Mouse (Mus musculus) T-cell, adult 2 months (primary cell): Measurements from ENCODE around the gene Usp5.
A peak's percentile ranks its signal among the peaks of the same experiment; 100 is the strongest.
"Not testable (repeated sequence)": the region's sequence is repeated elsewhere in the genome, so short reads cannot be mapped to it uniquely, and the experiment has no call there.

Source experiments
- DNase-seq: peaks from one replicate; pipeline ENCODE4 v3.0.0; 2022; ENCODE audit warnings: low spot score

Gene Usp5

DNA sequence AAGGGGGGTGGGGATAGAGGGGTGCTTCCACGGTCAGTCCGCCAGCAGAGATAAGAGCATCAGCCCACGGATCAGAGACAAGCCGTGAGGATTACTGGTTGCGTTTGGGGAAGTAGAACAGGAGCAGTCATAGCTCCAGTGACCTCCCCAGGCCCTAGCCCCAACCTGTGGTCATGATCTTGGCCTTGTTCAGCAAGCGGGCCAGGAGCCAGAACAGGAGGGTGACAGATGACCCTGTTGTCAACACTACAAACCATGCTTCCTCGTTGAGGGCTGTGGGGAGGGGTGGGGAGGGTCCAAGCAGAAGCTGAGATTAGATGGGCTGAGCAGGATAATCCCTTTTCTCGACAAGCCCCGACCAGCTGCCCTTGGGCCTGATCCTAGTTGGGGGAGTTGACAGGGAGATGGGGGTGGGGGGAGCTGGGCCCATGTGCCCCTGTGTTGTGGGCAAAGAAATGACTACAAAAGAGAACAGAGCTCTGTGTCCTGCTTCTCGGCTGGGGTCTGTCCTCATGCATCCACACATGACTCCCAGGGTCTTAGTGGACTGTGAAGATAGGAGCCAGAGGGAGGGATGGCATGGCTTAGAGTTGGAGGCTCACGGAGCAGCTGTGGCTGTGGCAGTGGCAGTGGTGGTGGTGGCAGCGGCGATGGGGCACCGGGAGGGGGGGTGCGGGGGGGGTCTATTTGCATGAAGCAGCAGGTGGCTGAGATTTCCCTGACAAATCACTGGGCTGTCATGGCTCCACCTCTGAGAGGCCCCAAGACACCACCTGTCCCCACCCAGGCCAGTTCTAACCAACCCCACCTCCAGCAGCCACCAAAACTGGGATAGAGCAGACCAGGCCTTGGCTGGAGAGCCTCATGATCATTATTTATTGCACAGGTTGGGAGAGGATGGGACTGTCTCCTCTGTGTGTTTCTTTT, 11.2 kb upstream of the Usp5 start, which contains the start of gene Gnb3:
Gnb3 (minus strand) TSS at position 35 of the 927 bp plus-strand sequence.
- DNase-seq = no peak

DNA sequence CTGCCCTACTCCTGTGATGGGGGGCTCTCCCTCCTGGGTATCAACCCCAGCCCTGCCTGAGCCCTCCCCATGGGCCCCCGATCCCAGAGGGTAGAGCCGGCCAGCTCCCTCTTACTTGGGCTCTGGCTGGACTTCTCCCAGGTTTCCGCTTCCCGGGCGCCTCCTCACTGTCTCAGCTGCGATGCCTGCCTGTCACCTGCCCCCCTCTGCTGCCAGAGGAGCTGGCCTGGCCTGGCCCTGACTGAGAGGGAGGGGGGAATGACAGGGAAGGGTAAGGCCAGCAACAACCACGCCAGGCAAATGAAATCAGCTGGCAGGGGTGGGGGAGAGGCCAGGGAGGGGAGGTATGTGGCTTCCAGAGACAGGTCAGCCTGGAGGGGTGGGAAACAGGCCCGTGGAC, 10.5 kb upstream of the Usp5 start:
- DNase-seq = no peak

DNA sequence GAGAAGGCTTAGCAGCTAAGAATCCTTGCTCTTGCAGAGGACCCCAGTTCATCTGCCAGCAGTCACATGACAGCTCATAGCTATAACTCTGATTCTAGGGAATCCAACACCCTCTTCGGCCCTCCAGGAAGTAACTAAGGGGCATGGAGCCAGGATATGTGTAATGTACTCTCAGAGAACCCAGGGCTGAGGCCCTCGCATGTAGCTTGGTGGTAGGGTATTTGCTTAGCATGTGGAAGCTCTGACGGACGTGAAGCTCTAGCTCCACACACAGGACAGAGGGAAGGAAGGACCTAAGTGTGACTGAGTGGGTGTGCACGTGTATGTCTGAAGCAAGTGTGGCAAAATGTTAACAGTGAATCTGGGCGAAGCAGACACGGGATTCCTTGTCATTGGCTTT, 7.1 kb upstream of the Usp5 start:
- no peak for DNase-seq

DNA sequence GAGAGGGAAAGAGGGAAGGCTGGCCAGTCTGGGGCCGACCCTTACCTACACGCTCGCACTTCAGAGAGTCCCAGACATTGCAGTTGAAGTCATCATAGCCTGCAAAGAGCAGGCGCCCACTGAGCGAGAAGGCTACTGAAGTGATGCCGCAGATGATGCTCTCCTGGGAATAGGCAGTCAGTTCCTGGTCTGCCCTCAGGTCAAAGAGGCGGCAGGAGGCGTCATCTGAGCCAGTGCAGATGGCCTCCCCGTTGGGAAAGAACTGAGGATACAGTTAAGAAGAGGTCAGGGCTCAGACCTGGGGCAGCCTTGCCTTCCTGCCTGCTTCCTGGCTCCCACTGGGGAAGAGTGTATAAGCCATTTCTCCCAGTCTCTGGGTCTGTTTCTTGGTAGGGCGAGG, 6.2 kb upstream of the Usp5 start:
- DNase-seq = no peak

DNA sequence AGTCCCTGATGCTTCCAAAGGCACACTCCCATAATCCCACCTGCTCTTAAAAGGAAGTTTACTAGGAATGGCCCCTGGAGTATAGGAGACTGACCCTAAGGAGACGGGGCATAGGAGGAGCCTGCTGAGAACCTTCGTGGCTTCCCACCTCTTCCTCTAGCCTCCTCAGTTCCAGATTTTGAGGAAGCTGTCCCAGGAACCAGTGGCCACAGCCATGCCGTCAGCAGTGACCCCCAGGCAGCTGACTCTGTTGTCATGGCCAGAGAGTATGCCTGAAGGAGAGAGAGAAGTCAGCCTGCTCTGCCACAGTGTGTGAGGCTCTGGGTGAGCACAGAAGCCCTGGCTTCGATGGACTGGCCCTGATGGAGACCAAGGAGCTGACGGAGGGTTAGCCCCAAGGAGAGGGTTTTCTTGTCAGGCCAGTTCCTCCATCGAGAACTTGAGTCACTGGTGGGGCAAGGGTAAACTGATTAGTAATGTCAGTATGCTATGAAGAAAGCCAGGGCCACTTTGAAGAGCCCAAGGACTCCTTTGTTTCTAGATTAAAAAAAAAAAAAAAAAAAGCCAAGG, 5.3 kb upstream of the Usp5 start:
- DNase-seq = no peak

DNA sequence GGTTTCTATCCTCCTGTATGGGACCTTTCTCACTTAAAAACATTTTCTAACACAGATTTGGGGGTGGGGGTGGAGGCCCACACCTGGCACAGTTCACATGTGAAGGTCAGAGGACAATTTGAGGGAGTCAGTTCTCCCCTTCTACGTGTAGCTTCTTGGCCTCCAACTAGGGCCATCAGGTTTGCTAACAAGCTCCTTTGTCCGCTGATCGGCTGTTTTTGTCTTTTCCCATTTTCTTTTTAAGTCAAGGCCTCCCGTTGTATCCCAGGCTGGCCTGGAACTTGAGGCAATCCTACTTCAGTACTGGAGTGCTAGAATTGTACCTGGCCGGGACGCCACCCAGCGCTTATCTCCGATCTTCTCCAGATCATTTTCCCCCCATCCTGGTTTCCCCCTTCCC, 2.4 kb upstream of the Usp5 start:
- no peak for DNase-seq

DNA sequence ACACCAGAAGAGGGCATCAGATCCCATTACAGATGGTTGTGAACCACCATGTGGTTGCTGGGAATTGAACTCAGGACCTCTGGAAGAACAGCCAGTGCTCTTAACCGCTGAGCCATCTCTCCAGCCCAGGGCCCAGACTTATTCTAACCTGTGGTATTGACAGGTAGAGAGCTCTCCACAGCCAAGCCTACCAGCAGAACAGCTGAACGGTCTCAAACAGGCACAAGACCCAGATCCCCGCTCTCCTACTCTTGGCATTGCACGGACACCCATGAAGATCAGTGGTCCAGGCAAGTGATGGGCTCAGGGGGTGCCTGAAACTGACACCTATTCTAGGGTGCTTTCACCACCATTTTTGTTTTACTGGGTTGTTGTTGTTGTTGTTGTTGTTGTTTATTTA, 1.9 kb upstream of the Usp5 start:
- DNase-seq = not testable (repeated sequence)

DNA sequence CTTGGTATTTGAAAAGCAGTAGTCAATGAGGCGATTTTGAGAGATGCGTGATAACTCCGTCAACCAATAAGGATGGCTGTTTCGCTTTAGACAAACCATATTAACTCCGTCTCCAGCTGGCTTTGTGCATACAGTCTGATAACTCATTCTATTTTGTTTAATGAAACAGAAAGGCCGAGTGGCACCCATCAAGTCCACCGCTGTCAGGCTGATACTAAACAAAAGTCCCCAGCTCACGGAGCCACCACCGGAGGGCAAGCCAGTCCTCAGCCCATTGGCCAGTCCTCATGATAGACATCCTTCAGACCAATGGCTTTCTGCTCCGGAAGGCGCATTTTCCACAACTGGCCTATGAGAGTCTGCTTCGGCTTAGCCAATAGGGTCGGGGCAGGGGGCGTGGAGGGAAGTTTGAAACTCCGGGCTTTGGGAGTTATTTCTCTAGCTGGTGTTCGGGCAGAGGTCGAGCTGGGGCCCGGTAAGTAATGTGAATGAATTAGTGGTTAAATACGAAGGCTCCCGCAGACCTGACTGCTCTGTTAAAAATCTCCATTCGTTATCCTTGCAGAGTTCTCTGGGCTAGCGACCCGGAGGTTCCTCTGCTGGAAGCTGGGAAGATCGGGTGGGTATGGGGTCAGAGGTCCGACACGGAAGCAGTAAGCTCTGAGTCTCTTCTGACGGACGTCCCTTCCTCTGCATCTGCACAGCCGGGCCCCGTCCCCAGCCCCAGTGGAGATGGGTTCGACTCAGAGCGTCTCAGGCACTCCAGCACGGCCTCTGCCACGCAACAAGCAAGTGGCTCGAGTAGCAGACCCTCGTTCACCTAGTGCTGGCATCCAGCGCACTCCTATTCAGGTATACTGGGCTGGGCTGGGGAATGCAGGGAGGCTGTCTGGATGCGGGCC, 766 bp upstream of the Usp5 start:
- peak; percentile 90 for DNase-seq

DNA sequence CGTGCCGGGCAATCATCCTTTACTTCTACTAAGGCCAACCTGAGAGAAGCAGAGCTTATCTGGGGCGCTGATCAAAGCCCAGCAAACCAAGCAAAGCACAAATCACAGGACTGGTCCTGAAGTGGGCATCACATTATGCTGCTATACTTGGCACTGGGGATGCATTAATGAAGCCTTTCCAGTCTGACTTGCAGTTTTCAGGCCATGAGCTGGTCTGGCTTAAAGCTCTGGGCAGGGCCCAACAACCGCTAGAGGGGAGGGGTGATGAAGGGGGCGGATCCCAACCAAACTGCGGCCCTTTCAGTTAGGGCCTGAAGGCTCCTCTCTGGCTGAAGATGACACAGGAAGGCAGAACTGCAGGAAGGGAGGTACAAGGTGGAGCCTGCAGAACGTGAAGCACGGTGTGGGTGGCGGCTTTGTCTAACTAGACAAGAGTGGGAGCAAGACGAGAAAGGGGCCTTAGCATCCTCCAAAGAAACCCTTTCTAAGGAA, 1.1 kb downstream of the Usp5 start:
- DNase-seq = peak; percentile 20

DNA sequence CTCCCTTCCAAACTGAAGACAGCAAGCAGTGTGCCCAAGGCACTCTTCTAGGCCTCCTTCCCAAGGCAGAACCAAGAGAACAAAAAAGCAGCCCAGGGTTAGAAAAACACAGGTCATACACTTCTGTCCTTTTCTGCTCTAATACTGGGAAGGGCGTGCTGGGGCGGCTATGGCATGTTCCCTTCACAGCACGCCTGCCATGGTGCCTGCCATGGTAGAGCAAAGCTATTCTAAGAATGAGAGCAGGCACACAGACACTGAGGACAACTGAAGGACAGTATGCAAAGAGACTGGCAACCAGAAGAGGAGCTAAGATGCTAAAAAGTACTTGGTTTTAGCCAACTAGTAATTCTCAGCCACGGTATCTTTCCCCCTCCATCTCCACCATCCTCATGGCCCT, 7.2 kb downstream of the Usp5 start:
- DNase-seq = no peak

DNA sequence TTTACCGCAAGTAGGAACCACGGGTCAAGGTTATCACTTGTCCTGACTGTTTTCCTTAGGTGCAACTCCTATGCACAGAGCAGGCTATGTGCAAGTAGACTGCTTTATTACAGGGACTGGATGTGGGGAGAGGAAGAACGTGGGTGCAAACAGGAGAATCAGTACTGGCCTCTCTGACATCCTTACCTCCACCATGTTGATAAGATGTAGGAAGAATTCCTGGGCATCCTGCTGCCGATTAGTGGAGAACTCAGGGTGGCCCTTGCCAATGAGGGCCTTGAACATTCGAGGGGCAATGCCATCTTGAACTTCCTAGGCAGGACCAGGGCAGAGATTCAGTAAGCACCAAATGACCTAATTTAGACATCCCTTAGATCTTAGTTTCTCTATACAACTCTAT, 8.4 kb downstream of the Usp5 start:
- no peak for DNase-seq

DNA sequence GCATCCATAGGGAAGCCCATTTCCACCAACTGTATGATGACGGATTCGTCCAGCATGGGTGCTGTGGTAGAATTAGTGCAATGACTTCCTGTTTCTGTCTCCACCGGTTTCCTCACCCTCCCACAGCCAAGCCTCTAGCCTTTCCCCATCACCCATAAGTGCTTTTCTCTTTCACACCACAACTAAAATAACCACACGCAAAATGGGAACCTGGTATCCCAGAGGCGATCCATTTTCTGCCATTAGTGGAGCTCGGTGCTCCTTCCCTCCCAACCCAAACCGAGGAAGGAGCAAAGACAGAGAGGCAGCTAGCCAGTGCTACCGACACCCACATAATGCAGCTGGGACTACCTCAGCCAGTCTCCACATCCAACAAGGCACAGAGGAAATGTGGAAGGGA, 11.3 kb downstream of the Usp5 start:
- DNase-seq = no peak

DNA sequence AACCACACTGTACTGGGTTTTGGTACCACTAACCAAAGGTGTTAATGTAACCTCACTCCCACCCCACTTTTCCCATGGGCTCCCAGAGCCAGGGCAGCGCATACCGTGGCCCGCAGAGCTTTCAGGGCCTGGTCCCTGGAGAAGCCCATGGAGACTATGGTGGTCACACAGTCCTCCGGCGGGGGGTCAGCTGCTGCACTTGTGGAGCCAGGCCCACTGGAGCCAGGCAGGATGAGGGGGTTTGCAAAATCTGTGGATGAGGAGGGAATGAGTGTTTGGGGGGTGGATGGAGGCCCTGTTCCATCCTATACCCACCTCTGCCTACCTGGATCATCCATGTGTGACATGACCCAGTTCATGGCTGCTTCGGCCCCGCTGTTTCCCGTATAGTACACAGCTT, 11.7 kb downstream of the Usp5 start:
- DNase-seq = no peak

DNA sequence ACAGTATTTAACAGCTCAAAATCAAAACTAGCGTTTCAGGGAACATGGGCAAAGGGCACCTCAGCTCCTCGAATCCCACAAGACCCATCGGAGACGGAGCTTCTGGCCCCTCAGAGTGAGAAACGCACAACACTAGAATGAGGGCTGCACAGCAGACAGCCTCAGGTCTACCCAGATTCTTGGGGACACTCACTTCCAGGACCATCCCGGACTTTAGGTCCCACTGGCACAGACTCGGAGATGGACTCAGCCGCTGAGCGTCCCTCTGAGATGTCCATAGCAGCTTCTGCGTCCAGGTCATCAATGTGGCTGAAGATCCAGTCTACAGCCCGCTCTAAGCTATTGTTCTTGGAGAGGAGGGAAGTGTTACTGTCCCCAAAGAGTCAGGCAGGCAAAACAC, 12.2 kb downstream of the Usp5 start:
- no peak for DNase-seq

DNA sequence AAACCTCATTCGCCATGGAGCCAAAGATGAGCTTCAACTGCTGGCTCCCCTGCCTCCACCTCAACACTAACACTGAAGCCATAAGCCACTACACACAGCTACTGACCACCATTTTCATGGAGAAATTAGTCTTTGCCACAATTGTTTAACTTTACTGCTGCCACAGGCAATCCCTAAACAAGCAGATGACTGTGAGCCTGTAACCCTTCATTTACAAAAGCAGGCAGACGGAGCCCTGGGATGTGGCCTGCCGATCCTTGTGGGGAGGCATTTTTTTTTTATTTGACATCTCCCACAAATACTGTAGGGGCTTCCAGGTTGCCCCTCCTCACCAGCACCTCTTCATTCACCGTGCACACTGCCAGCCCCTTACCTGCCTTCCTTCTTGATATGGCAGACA, 12.7 kb downstream of the Usp5 start:
- DNase-seq = no peak

DNA sequence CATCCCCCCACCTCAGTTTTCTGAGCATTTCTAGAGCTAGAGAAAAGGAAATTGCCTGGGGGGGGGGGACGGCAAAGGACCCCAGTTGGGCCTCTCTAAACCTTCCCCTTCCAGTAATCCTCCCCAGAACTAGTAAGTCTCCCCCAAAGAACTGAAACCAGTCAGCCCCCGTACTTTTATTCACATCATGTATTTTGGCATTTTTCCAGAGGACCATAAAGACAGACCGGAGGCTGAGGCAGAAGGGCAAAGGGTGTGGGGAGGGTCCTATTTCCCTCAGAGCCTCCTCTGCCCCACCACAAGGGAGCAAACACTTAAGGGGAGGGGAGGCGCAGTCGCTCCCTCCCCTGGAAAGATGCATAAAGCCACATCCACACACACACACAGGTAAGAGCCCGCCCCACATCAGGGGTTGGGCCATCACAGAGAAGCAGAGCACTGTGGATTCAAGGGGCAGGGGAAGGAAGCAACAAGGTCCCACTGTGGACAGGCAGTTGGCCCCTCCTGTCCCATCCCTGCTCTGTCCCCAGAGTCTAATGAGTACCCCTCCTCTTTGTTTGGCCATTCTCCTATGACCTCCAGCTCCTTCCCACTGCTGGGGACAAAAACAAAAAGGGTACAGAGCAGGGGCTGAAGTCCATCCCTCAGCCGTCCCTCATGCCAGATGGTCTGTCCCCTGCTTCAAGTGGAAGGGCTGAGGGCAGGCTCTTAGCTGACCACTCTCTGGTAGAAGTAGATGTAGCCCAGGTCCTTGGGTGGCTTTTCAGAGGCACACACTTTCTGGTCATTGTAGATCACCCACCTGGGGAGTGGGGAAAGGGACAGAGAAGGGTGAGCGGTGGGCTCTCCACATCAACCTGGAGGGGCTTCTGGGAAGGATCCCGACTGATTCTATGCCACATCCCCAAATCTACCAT, 14.2 kb downstream of the Usp5 start:
- no peak for DNase-seq

DNA sequence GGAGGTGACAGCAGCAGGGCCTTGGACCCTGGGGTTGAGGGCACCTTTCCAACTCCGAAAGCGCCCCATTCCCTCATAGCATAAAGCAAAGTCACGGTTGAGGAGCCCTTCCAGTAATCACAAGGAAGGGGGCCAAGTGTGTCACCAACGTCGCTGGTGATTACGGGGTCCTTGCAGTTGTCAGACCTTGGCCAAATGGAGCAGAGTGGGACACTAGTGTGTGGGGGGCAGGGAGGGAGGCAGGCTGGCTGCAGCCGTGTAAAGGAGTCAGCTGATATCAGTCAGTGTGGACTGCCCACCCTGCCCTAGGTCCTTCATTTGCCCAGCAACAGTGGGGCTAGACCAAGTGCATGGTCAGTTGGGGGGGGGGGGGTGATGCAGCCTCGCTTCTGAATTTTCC, 14.8 kb downstream of the Usp5 start:
- DNase-seq = no peak

DNA sequence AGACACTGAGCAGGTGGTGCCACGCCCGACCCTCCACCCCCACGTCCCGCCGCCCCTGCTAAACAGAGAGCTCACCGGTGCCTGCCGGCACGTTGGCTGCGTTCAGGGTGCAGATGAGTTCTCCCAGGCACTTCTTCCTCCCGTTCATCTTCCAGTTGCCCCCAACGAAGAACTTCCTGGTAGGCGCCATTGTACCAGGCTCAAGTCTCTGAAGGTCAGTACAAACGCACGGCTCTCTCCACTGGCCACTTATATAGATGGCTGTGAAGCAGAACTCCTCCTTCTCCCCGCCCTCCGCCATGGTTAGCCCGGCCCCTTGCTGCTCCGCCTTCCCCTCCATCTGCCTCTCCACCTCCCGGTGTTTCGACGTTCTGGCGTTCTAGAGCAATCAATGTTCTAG, 15.4 kb downstream of the Usp5 start, which contains the start of gene Tpi1:
Tpi1 (minus strand) TSS at position 364 of the 400 bp plus-strand sequence.
- peak; percentile 77 for DNase-seq

DNA sequence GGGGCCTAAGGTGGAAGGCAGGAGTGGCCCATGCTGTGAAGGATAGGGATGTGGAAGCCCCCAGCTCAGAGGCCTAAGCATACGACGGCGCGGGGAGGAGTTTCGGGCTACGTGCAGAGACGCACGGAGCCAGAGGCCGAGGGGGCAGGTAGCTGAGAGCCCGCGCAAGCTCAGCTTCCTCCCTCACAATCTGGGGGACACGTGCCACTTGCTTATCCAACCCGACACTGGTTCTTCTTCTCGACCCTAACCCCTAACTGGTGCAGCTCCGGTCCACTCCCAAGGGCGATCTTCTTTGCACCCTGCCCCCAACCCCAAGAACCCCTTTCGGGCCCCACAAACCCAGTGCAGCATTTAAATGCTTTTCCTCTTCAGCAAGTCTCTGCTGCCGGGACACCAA, 15.8 kb downstream of the Usp5 start:
- DNase-seq = peak; percentile 62

DNA sequence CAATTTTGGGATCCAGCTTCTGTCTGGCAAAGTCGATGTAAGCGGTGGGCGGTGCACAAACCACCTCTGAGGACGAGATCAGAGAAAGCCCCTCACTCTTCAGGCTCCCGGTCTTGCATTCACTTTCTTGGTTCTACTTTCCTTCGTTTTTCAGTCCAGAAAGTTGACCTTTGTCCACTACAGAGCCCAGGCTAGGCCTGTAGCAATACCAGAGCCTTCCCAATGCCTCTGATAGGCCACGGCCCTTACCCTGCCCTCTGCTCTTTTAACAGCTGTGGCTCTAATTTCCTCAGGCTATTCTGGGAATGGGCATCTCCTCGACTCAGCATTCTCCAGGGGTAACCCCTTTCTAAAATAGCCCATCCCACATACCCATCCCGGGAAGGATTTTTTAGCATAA, 16.4 kb downstream of the Usp5 start:
- no peak for DNase-seq
